11 mouse cellular contexts compared by ENCODE assay signal in the genomic region with DNA sequence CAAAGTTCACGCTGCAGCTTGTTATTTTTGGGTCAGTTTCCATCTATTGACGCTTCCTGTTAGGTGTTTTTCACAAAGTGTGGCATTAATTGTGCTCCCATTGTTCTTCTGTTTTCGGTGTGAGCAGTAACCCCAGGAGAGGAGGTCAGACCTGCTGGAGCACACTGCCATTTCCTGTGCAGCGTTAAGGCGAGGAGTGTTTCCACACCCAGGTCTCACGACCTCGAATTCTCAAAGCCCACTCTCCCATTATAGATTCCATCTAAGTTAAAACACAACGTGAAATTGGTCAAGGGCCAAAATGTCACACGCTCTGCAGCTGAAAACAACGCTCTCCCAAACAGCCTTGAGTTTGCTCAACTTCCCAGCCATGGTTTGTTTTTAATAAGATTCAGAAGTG. TPM values are rescaled to one million over a fixed set of nuclear protein-coding genes. Genes with fewer than 3 reads are reported as not detected.
DNase-seq lines count a peak whose midpoint lies in the region; ATAC-seq and TF ChIP-seq lines count a peak whose summit lies in the region.
"Had no signal": no experiment of that assay in that cellular context is flagged by ENCODE, and none has a peak within 500 bp of the region (broad histone marks: within the 10 kb centered on the region; RNA-seq: fewer than 3 reads in every experiment).

No protein-coding gene starts in this region.

- H3K27ac ChIP-seq in heart, embryonic 16.5 days (ENCODE audit: low read length) = peak overlapping the region; percentile 74
- H3K27ac ChIP-seq: liver, embryonic 13.5 days; midbrain, embryonic 12.5 days had no signal

- no peak overlapping the region; the same call in 1 of the 2 replicates for H3K4me2 ChIP-seq in heart, embryonic 16.5 days (ENCODE audit: low read depth, low read length)
- H3K4me2 ChIP-seq: liver, embryonic 13.5 days; midbrain, embryonic 12.5 days had no signal

- peak; percentile 31 for DNase-seq in embryo, embryonic 11 days
- DNase-seq in kidney, postnatal 25 days = peak; percentile 20 to 52
- no peak for DNase-seq in retina, embryonic 14.5 days (ENCODE audit: low spot score)
- DNase-seq in right cerebral cortex, postnatal 36 days (ENCODE audit: low spot score in 2 of 2) = no peak
- DNase-seq in retina, postnatal 1 day = no peak
- DNase-seq: gastrocnemius, postnatal 36 days; liver, embryonic 13.5 days; thymus, postnatal 4 days had no signal

- no peaks in the 10 kb centered on the region for H3K27me3 ChIP-seq in E14TG2a.4 (ENCODE audit: insufficient read depth, low read length)
- H3K27me3 ChIP-seq in heart, embryonic 16.5 days (ENCODE audit: control insufficient read depth, insufficient read depth, low read length) = no peaks in the 10 kb centered on the region
- H3K27me3 ChIP-seq: midbrain, embryonic 12.5 days had no signal

- H3K36me3 ChIP-seq in E14TG2a.4 (ENCODE audit: insufficient read depth, low read length) = peaks cover 90% of the 10 kb centered on the region
- no peaks in the 10 kb centered on the region for H3K36me3 ChIP-seq in heart, embryonic 16.5 days (ENCODE audit: control insufficient read depth, insufficient read depth)
- H3K36me3 ChIP-seq: liver, embryonic 13.5 days; midbrain, embryonic 12.5 days had no signal

- H3K4me3 ChIP-seq in E14TG2a.4 (replicated peaks; ENCODE audit: low read length) = peak overlapping the region; percentile 30; the same call in 1 of the 2 replicates
- H3K4me3 ChIP-seq in heart, embryonic 16.5 days (ENCODE audit: low read length) = no peak overlapping the region
- H3K4me3 ChIP-seq: liver, embryonic 13.5 days; midbrain, embryonic 12.5 days had no signal

- no peak for TF ChIP-seq CTCF in E14TG2a.4 (conservative IDR thresholded peaks at IDR 0.05; ENCODE audit: low read length)

- H3K9ac ChIP-seq in heart, embryonic 16.5 days (ENCODE audit: low read length) = no peak overlapping the region
- H3K9ac ChIP-seq: liver, embryonic 13.5 days; midbrain, embryonic 12.5 days had no signal

- H3K4me1 ChIP-seq in E14TG2a.4 (replicated peaks; ENCODE audit: low read depth, low read length) = peaks cover 85% of the 10 kb centered on the region
- no peaks in the 10 kb centered on the region for H3K4me1 ChIP-seq in heart, embryonic 16.5 days (ENCODE audit: control insufficient read depth, insufficient read depth, low read length)
- H3K4me1 ChIP-seq: midbrain, embryonic 12.5 days had no signal

- ATAC-seq in heart, embryonic 16.5 days (replicated peaks; ENCODE audit: extremely low read depth, insufficient read depth, low FRiP score) = peak; percentile 55; the same call in 1 of the 2 replicates

- 47% methylated on average over 10 of the region's 10 CpGs for WGBS in heart, embryonic 16.5 days

- no peaks in the 10 kb centered on the region for H3K9me3 ChIP-seq in E14TG2a.4 (ENCODE audit: low read length)
- no peaks in the 10 kb centered on the region for H3K9me3 ChIP-seq in heart, embryonic 16.5 days (replicated peaks; ENCODE audit: control insufficient read depth, low read length)
- H3K9me3 ChIP-seq: liver, embryonic 13.5 days; midbrain, embryonic 12.5 days had no signal

RNA-seq across cellular contexts. Expression of a gene that starts 32.0 kb away (rescaled TPM):
- polyA plus RNA-seq in heart, embryonic 16.5 days (2015; fragmentation: Nextera tagmentation; extraction: Ambion mirVana) = 3.9 and 4.5 TPM in 2 replicates

RNA-seq across cellular contexts. Expression of a gene that starts 59.1 kb away (rescaled TPM):
- polyA plus RNA-seq in heart, embryonic 16.5 days (2015; fragmentation: Nextera tagmentation; extraction: Ambion mirVana) = 11.6 and 12.7 TPM in 2 replicates

Comparison
In these comparisons a context has a peak if more than half of its experiments do, and no peak if none do; other contexts are left out.
1. DNase-seq: peak in embryo, embryonic 11 days (single experiment) and kidney, postnatal 25 days (2 of 2); none in retina, embryonic 14.5 days (single experiment), right cerebral cortex, postnatal 36 days (0 of 2) and retina, postnatal 1 day (single experiment).